In genomic region chr1:135347498-135348169, GRCm38 (mm10) we compare ENCODE assay signal across 1 mouse cellular context.
TF ChIP-seq lines count a peak whose summit lies in the region.

No protein-coding gene starts in this region.

TF ChIP-seq in CH12.LX, 34 proteins besides CTCF, POLR2A, EP300 and RAD21 (continued from another document):
- TF ChIP-seq BHLHE40 (IDR thresholded peaks at IDR 0.05; ENCODE audit: low read depth, low read length) (no peak), MAFK (IDR thresholded peaks at IDR 0.05; ENCODE audit: insufficient replicate concordance, low read length) (no peak), MAX (IDR thresholded peaks at IDR 0.05; ENCODE audit: low read length) (no peak), UBTF (IDR thresholded peaks at IDR 0.05; ENCODE audit: low read depth, low read length) (no peak), TCF12 (IDR thresholded peaks at IDR 0.05; ENCODE audit: low read depth, low read length) (no peak)
TF ChIP-seq in CH12.LX: peak in this region for 0.
